In the genomic region with DNA sequence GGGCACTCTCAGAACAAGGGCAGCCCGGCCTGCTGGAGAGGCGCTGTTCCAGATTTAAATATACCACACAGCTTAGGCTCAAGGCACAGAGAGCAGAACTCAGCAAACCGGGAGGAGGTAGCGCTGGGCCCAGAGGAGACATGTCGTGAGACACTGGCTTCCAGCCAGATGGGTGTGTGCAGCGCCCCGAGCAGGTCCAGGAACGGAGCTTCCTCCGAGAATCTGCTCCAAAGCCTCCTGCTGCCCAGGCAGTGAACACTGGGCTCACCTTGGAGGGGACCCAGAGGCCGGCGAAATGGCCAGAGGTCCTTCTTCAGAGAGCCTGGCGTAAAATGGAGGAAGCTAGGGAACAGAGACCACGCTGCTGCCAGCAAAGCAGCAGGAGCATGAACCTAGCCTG, we compare ENCODE assay signal across 8 mouse cellular contexts.
A peak's percentile ranks its signal among the peaks of the same experiment; 100 is the strongest.
DNase-seq lines count a peak whose midpoint lies in the region; ATAC-seq lines count a peak whose summit lies in the region.

No protein-coding gene starts in this region.

- 46% methylated on average over 13 of the region's 13 CpGs for WGBS in heart, embryonic 16.5 days
- WGBS in limb, embryonic 12.5 days: 63% methylated on average over 13 of the region's 13 CpGs
- WGBS in stomach, embryonic 15.5 days: 50% methylated on average over 13 of the region's 13 CpGs

- no peaks in the 10 kb centered on the region for H3K27me3 ChIP-seq in heart, embryonic 16.5 days (ENCODE audit: control insufficient read depth, insufficient read depth, low read length)
- no peaks in the 10 kb centered on the region for H3K27me3 ChIP-seq in limb, embryonic 12.5 days
- no peaks in the 10 kb centered on the region for H3K27me3 ChIP-seq in stomach, embryonic 15.5 days (replicated peaks)

- peak; percentile 76 for DNase-seq in left cerebral cortex, postnatal 4 days
- no peak for DNase-seq in left cerebral cortex, adult 11 months (ENCODE audit: low spot score)
- DNase-seq in cerebellum, adult 18-20 months: peak; percentile 73 to 80
- no peak for DNase-seq in spleen, adult 18-20 months
- no peak for DNase-seq in natural killer cell, adult 2 months (ENCODE audit: low spot score in 2 of 2)

- H3K9me3 ChIP-seq in heart, embryonic 16.5 days (replicated peaks; ENCODE audit: control insufficient read depth, low read length): peaks cover 5% of the 10 kb centered on the region
- peaks cover 5% of the 10 kb centered on the region for H3K9me3 ChIP-seq in limb, embryonic 12.5 days
- H3K9me3 ChIP-seq in stomach, embryonic 15.5 days: no peaks in the 10 kb centered on the region

- no peak for ATAC-seq in heart, embryonic 16.5 days (replicated peaks; ENCODE audit: extremely low read depth, insufficient read depth, low FRiP score)
- ATAC-seq in limb, embryonic 12.5 days (ENCODE audit: insufficient number of reproducible peaks, insufficient read depth, low FRiP score, low TSS enrichment, low read depth): peak; percentile 73; the same call in 1 of the 2 replicates
- no peak for ATAC-seq in stomach, embryonic 15.5 days (ENCODE audit: insufficient read depth, low FRiP score, low read depth)

- H3K4me3 ChIP-seq in heart, embryonic 16.5 days (ENCODE audit: low read length): no peak overlapping the region
- H3K4me3 ChIP-seq in limb, embryonic 12.5 days (replicated peaks): no peak overlapping the region
- no peak overlapping the region for H3K4me3 ChIP-seq in stomach, embryonic 15.5 days (replicated peaks)

- intact Hi-C loops in left cerebral cortex, postnatal 4 days (cut with DNase I): no loop called here

- no peaks in the 10 kb centered on the region for H3K36me3 ChIP-seq in heart, embryonic 16.5 days (ENCODE audit: control insufficient read depth, insufficient read depth)
- H3K36me3 ChIP-seq in limb, embryonic 12.5 days: no peaks in the 10 kb centered on the region
- no peaks in the 10 kb centered on the region for H3K36me3 ChIP-seq in stomach, embryonic 15.5 days

- peaks cover 3% of the 10 kb centered on the region; the same call in 1 of the 2 replicates for H3K4me1 ChIP-seq in heart, embryonic 16.5 days (ENCODE audit: control insufficient read depth, insufficient read depth, low read length)
- H3K4me1 ChIP-seq in limb, embryonic 12.5 days (replicated peaks): peaks cover 6% of the 10 kb centered on the region; the same call in 1 of the 2 replicates
- no peaks in the 10 kb centered on the region for H3K4me1 ChIP-seq in stomach, embryonic 15.5 days

- no peak overlapping the region for H3K27ac ChIP-seq in heart, embryonic 16.5 days (ENCODE audit: low read length)
- no peak overlapping the region for H3K27ac ChIP-seq in limb, embryonic 12.5 days
- H3K27ac ChIP-seq in stomach, embryonic 15.5 days: no peak overlapping the region

- peak overlapping the region; percentile 36; the same call in 1 of the 2 replicates for H3K9ac ChIP-seq in heart, embryonic 16.5 days (ENCODE audit: low read length)
- no peak overlapping the region for H3K9ac ChIP-seq in limb, embryonic 12.5 days (replicated peaks)
- no peak overlapping the region for H3K9ac ChIP-seq in stomach, embryonic 15.5 days

- 0 out of 2 replicates have a peak overlapping the region, but pooled peaks have one; percentile 26 for H3K4me2 ChIP-seq in heart, embryonic 16.5 days (ENCODE audit: low read depth, low read length)
- peak overlapping the region; percentile 6; the same call in 1 of the 2 replicates for H3K4me2 ChIP-seq in limb, embryonic 12.5 days
- H3K4me2 ChIP-seq in stomach, embryonic 15.5 days: peak overlapping the region; percentile 6; the same call in 1 of the 2 replicates

Comparison
In these comparisons a context has a peak if more than half of its experiments do, and no peak if none do; other contexts are left out.
1. DNase-seq: peak in left cerebral cortex, postnatal 4 days (single experiment) and cerebellum, adult 18-20 months (2 of 2); none in left cerebral cortex, adult 11 months (single experiment), spleen, adult 18-20 months (0 of 2) and natural killer cell, adult 2 months (0 of 2).
2. Peak in every context shown above with its lines, with median percentiles within 50 percentile points of each other: H3K4me2 ChIP-seq.